29 mouse cellular contexts compared by ENCODE assay signal in the genomic region with DNA sequence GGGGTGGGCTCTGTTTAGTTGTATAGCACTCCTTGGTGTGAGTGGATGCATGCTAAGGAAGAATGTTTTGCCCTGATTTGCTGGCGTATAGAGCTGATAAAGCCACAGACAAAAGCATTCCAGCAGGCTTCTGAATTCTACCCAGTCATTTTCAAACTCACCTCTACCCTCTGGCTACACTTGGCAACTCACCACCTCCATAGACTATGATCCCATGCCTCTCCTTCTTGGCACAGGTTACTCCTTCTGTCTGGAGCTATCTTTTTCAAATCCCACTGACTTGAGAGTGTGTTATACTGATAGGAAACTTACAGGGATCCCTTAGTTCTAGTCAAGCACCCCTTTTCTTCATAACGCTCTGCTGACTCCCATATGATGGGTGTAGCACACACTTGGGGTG. TPM values are rescaled to one million over a fixed set of nuclear protein-coding genes. Genes with fewer than 3 reads are reported as not detected.
A peak's percentile ranks its signal among the peaks of the same experiment; 100 is the strongest.
DNase-seq lines count a peak whose midpoint lies in the region; ATAC-seq lines count a peak whose summit lies in the region.
"Had no signal": no experiment of that assay in that cellular context is flagged by ENCODE, and none has a peak within 500 bp of the region (broad histone marks: within the 10 kb centered on the region; RNA-seq: fewer than 3 reads in every experiment).

No protein-coding gene starts in this region.

- no peaks in the 10 kb centered on the region for H3K4me1 ChIP-seq in kidney, embryonic 15.5 days
- H3K4me1 ChIP-seq: embryonic facial prominence, embryonic 15.5 days; forebrain, embryonic 12.5 days had no signal

- DNase-seq in kidney, adult 11 months, result peak; percentile 30
- peak; percentile 23 to 43 for DNase-seq in kidney, adult 8-10 months
- no peak for DNase-seq in kidney, adult 18-20 months
- peak; percentile 38 to 42 for DNase-seq in kidney, postnatal 36 days
- no peak for DNase-seq in kidney, postnatal 10 days
- DNase-seq in 3T3-L1 (ENCODE audit: low read depth, low spot score) (peak; percentile 24), MN1 (ENCODE audit: low spot score) (no peak)
- DNase-seq: adrenal gland, adult 2 months; adrenal gland, postnatal 10 days; adrenal gland, postnatal 25 days; B cell, adult 2 months; cerebellum, adult 11 months; cerebellum, adult 18-20 months; cerebellum, adult 8-10 months; cerebellum, adult 9-11 months; cerebellum, postnatal 14 days; cerebellum, postnatal 36 days; embryo, embryonic 11 days had no signal

- H3K4me3 ChIP-seq in kidney, embryonic 15.5 days (replicated peaks), result no peak overlapping the region
- H3K4me3 ChIP-seq: embryonic facial prominence, embryonic 13.5 days; embryonic facial prominence, embryonic 15.5 days; erythroblast, embryonic 14.5 days; forebrain, embryonic 10.5 days; forebrain, embryonic 12.5 days had no signal

- no peak overlapping the region for H3K27ac ChIP-seq in kidney, embryonic 15.5 days
- H3K27ac ChIP-seq: embryonic facial prominence, embryonic 13.5 days; embryonic facial prominence, embryonic 15.5 days; forebrain, embryonic 10.5 days; forebrain, embryonic 12.5 days had no signal

- H3K9me3 ChIP-seq in kidney, embryonic 15.5 days (replicated peaks), result no peaks in the 10 kb centered on the region
- H3K9me3 ChIP-seq: embryonic facial prominence, embryonic 13.5 days; embryonic facial prominence, embryonic 15.5 days; forebrain, embryonic 10.5 days; forebrain, embryonic 12.5 days; G1E had no signal

- 83% methylated on average over 2 of the region's 2 CpGs for WGBS in kidney, embryonic 15.5 days

- no peaks in the 10 kb centered on the region for H3K27me3 ChIP-seq in kidney, embryonic 15.5 days
- H3K27me3 ChIP-seq: CH12.LX; embryonic facial prominence, embryonic 13.5 days; embryonic facial prominence, embryonic 15.5 days; forebrain, embryonic 12.5 days had no signal

- H3K9ac ChIP-seq in kidney, embryonic 15.5 days, result no peak overlapping the region
- H3K9ac ChIP-seq: embryonic facial prominence, embryonic 13.5 days; embryonic facial prominence, embryonic 15.5 days; forebrain, embryonic 12.5 days had no signal

- no peak for ATAC-seq in kidney, embryonic 15.5 days (replicated peaks; ENCODE audit: low FRiP score)
- ATAC-seq: CD4-positive, CD25-positive, alpha-beta regulatory T cell, adult 4 months; forebrain, embryonic 14.5 days; forebrain, embryonic 16.5 days had no signal

- H3K36me3 ChIP-seq in kidney, embryonic 15.5 days, result no peaks in the 10 kb centered on the region
- H3K36me3 ChIP-seq: embryonic facial prominence, embryonic 13.5 days; embryonic facial prominence, embryonic 15.5 days; forebrain, embryonic 10.5 days; forebrain, embryonic 12.5 days; G1E had no signal

- H3K4me2 ChIP-seq in kidney, embryonic 15.5 days, result no peak overlapping the region
- H3K4me2 ChIP-seq: embryonic facial prominence, embryonic 13.5 days; embryonic facial prominence, embryonic 15.5 days; forebrain, embryonic 12.5 days had no signal

RNA-seq across cellular contexts. Expression of gene Insc, which starts 32.4 kb away (rescaled TPM):
- polyA plus RNA-seq in kidney, embryonic 15.5 days (2015; fragmentation: Nextera tagmentation; extraction: Ambion mirVana), result 3.7 and 4.1 TPM in 2 replicates
- polyA plus RNA-seq: CD4-positive, CD25-positive, alpha-beta regulatory T cell, adult 4 months; G1E had no signal

RNA-seq across cellular contexts. Expression of gene Calcb, which starts 57.4 kb away (rescaled TPM):
- polyA plus RNA-seq in kidney, embryonic 15.5 days (2015; fragmentation: Nextera tagmentation; extraction: Ambion mirVana), result 0.35 and 0.60 TPM in 2 replicates
- polyA plus RNA-seq: adrenal gland, adult 2 months; CD4-positive, CD25-positive, alpha-beta regulatory T cell, adult 4 months; erythroblast, embryonic 14.5 days; forebrain, embryonic 10.5 days; forebrain, embryonic 14.5 days; forebrain, embryonic 16.5 days; G1E had no signal

Comparison
In these comparisons a context has a peak if more than half of its experiments do, and no peak if none do; other contexts are left out.
1. DNase-seq: peak in kidney, adult 11 months (single experiment), kidney, adult 8-10 months (2 of 2), kidney, postnatal 36 days (2 of 2) and 3T3-L1 (single experiment); none in kidney, adult 18-20 months (single experiment), kidney, postnatal 10 days (single experiment) and MN1 (single experiment).